Mouse (Mus musculus) lung, adult 2 months (tissue): ENCODE data around the gene Tff3.

Experiments used
- CTCF ChIP-seq: fragments of 200-500 bp; IDR thresholded peaks from 2 replicates; pipeline ENCODE4 v1.5.1; 2011; ENCODE audit warnings: mild to moderate bottlenecking, low read length, control low read depth; ENCODE audit not compliant: insufficient read depth
- POLR2A ChIP-seq: fragments of 200-500 bp; IDR thresholded peaks from 2 replicates; pipeline ENCODE4 v1.6.1; 2011; ENCODE audit warnings: low read depth, mild to moderate bottlenecking, control low read depth, low read length, borderline replicate concordance; ENCODE audit errors: extremely low read depth

GRCm38 (mm10) chr17:31129452-31129851, at the start of gene Tff3:
- TF ChIP-seq CTCF (no peak), POLR2A (no peak)
